Comparison of ENCODE assay signal across 28 mouse cellular contexts in genomic region chr12:71332646-71333045, GRCm38 (mm10). TPM values are rescaled to one million over a fixed set of nuclear protein-coding genes. Genes with fewer than 3 reads are reported as not detected.
A peak's percentile ranks its signal among the peaks of the same experiment; 100 is the strongest.
DNase-seq lines count a peak whose midpoint lies in the region; ATAC-seq lines count a peak whose summit lies in the region.
"Had no signal": no experiment of that assay in that cellular context is flagged by ENCODE, and none has a peak within 500 bp of the region (broad histone marks: within the 10 kb centered on the region; RNA-seq: fewer than 3 reads in every experiment).

No protein-coding gene starts in this region.

- no peak for ATAC-seq in lung, embryonic 15.5 days (ENCODE audit: borderline replicate concordance, extremely low read depth, low FRiP score, low TSS enrichment)
- ATAC-seq in embryonic facial prominence, embryonic 12.5 days (ENCODE audit: insufficient number of reproducible peaks, insufficient read depth, low FRiP score, low TSS enrichment) = no peak
- ATAC-seq in midbrain, embryonic 13.5 days = no peak
- ATAC-seq: activated CD4-positive, CD25-positive, alpha-beta regulatory T cell, adult 4 months; CD4-positive, CD25-positive, alpha-beta regulatory T cell, adult 4 months; forebrain, embryonic 14.5 days; forebrain, embryonic 16.5 days; Patski had no signal

- no peaks in the 10 kb centered on the region for H3K36me3 ChIP-seq in lung, embryonic 15.5 days
- no peaks in the 10 kb centered on the region for H3K36me3 ChIP-seq in embryonic facial prominence, embryonic 10.5 days (replicated peaks)
- H3K36me3 ChIP-seq in embryonic facial prominence, embryonic 12.5 days = no peaks in the 10 kb centered on the region
- no peaks in the 10 kb centered on the region for H3K36me3 ChIP-seq in midbrain, embryonic 13.5 days
- H3K36me3 ChIP-seq: embryonic facial prominence, embryonic 15.5 days; forebrain, embryonic 10.5 days; forebrain, embryonic 12.5 days; G1E had no signal

- 0 out of 2 replicates have a peak overlapping the region, but pooled peaks have one; percentile 1 for H3K27ac ChIP-seq in lung, embryonic 15.5 days
- peak overlapping the region; percentile 8; the same call in 1 of the 2 replicates for H3K27ac ChIP-seq in embryonic facial prominence, embryonic 10.5 days (replicated peaks)
- H3K27ac ChIP-seq in embryonic facial prominence, embryonic 12.5 days = 0 out of 2 replicates have a peak overlapping the region, but pooled peaks have one; percentile 54
- H3K27ac ChIP-seq in midbrain, embryonic 13.5 days = no peak overlapping the region
- H3K27ac ChIP-seq: embryonic facial prominence, embryonic 15.5 days; forebrain, embryonic 12.5 days had no signal

- peaks cover 36% of the 10 kb centered on the region for H3K4me1 ChIP-seq in lung, embryonic 15.5 days
- H3K4me1 ChIP-seq in embryonic facial prominence, embryonic 10.5 days = peaks cover 64% of the 10 kb centered on the region
- H3K4me1 ChIP-seq in embryonic facial prominence, embryonic 12.5 days = peaks cover 27% of the 10 kb centered on the region
- H3K4me1 ChIP-seq in midbrain, embryonic 13.5 days (replicated peaks) = peaks cover 20% of the 10 kb centered on the region

- no peak overlapping the region for H3K4me3 ChIP-seq in lung, embryonic 15.5 days
- no peak overlapping the region for H3K4me3 ChIP-seq in embryonic facial prominence, embryonic 10.5 days
- H3K4me3 ChIP-seq in embryonic facial prominence, embryonic 12.5 days = no peak overlapping the region
- H3K4me3 ChIP-seq in midbrain, embryonic 13.5 days (replicated peaks) = no peak overlapping the region
- H3K4me3 ChIP-seq: embryonic facial prominence, embryonic 15.5 days; erythroblast, embryonic 14.5 days; forebrain, embryonic 10.5 days; forebrain, embryonic 12.5 days had no signal

- H3K4me2 ChIP-seq in lung, embryonic 15.5 days = no peak overlapping the region
- H3K4me2 ChIP-seq in embryonic facial prominence, embryonic 12.5 days (replicated peaks) = no peak overlapping the region
- no peak overlapping the region for H3K4me2 ChIP-seq in midbrain, embryonic 13.5 days (replicated peaks)
- H3K4me2 ChIP-seq: embryonic facial prominence, embryonic 15.5 days; forebrain, embryonic 12.5 days had no signal

- H3K9me3 ChIP-seq in lung, embryonic 15.5 days = no peaks in the 10 kb centered on the region
- H3K9me3 ChIP-seq in embryonic facial prominence, embryonic 10.5 days = no peaks in the 10 kb centered on the region
- H3K9me3 ChIP-seq in embryonic facial prominence, embryonic 12.5 days = no peaks in the 10 kb centered on the region
- H3K9me3 ChIP-seq in midbrain, embryonic 13.5 days = no peaks in the 10 kb centered on the region
- H3K9me3 ChIP-seq: embryonic facial prominence, embryonic 15.5 days; forebrain, embryonic 10.5 days; forebrain, embryonic 12.5 days; G1E had no signal

- DNase-seq in lung, adult 18-20 months = no peak
- no peak for DNase-seq in embryonic facial prominence, embryonic 10.5 days (ENCODE audit: low spot score)
- no peak for DNase-seq in frontal cortex, postnatal 10 days (ENCODE audit: low spot score in 2 of 2)
- no peak for DNase-seq in spleen, adult 12 weeks (ENCODE audit: low spot score)
- DNase-seq: adrenal gland, adult 8-10 months; adrenal gland, postnatal 14 days; adrenal gland, postnatal 36 days; B cell, adult 2 months; cerebellum, adult 11 months; cerebellum, adult 8-10 months; cerebellum, adult 9-11 months; cerebellum, postnatal 14 days; cerebellum, postnatal 36 days; embryo, embryonic 11 days had no signal

- H3K27me3 ChIP-seq in lung, embryonic 15.5 days = no peaks in the 10 kb centered on the region
- H3K27me3 ChIP-seq in embryonic facial prominence, embryonic 10.5 days (replicated peaks; ENCODE audit: low read depth, poor library complexity, severe bottlenecking) = 0 out of 2 replicates have a peak, but pooled peaks cover 5% of the 10 kb centered on the region
- no peaks in the 10 kb centered on the region for H3K27me3 ChIP-seq in embryonic facial prominence, embryonic 12.5 days
- no peaks in the 10 kb centered on the region for H3K27me3 ChIP-seq in midbrain, embryonic 13.5 days
- H3K27me3 ChIP-seq: CH12.LX; embryonic facial prominence, embryonic 15.5 days; Patski had no signal

- no peak overlapping the region for H3K9ac ChIP-seq in lung, embryonic 15.5 days
- no peak overlapping the region for H3K9ac ChIP-seq in embryonic facial prominence, embryonic 12.5 days
- no peak overlapping the region for H3K9ac ChIP-seq in midbrain, embryonic 13.5 days (replicated peaks)
- H3K9ac ChIP-seq: embryonic facial prominence, embryonic 15.5 days; forebrain, embryonic 12.5 days had no signal

- whole genome bisulfite sequencing in lung, embryonic 15.5 days = 31% methylated on average over 3 of the region's 3 CpGs
- WGBS in embryonic facial prominence, embryonic 10.5 days = 34% methylated on average over 3 of the region's 3 CpGs
- WGBS in embryonic facial prominence, embryonic 12.5 days = 36% methylated on average over 3 of the region's 3 CpGs
- WGBS in midbrain, embryonic 13.5 days = 81% methylated on average over 3 of the region's 3 CpGs

RNA-seq across cellular contexts. Expression of gene Dact1, which starts 23.0 kb away (rescaled TPM):
- 9.6 and 10.2 TPM in 2 replicates for polyA plus RNA-seq in lung, embryonic 15.5 days (2015; fragmentation: Nextera tagmentation; extraction: Ambion mirVana)
- 15.9 and 20.0 TPM in 2 replicates for polyA plus RNA-seq in embryonic facial prominence, embryonic 10.5 days (2016; fragmentation: Nextera tagmentation; extraction: Ambion mirVana)
- polyA plus RNA-seq in embryonic facial prominence, embryonic 12.5 days (2016; fragmentation: Nextera tagmentation; extraction: Ambion mirVana) = 72.9 and 74.1 TPM in 2 replicates
- polyA plus RNA-seq in midbrain, embryonic 13.5 days (2015; fragmentation: Nextera tagmentation; extraction: Ambion mirVana) = 24.2 and 30.5 TPM in 2 replicates
- polyA plus RNA-seq: CD4-positive, CD25-positive, alpha-beta regulatory T cell, adult 4 months; erythroblast, embryonic 14.5 days had no signal
